Mouse (Mus musculus): Measurements from ENCODE around the gene Map3k9.
A peak's percentile ranks its signal among the peaks of the same experiment; 100 is the strongest.

Gene Map3k9

DNA sequence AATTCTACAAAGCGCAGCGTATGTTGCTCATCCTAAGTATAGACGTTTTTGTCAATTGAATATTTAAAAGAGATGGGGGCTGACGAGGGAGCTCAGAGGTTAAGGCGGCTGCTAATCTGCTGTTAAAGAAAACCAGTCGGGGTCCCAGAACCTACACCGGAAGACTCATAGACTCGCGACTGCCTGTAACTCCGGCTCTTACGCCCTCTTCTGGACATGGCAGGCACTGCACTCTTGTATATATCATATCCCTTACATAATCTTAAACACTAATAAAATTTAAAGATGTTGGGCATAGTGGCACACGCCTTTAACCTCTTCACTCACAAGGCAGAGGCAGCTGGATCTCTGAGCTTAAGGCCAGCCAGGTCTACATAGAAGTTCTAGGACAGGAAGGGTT, 6.3 kb upstream of the Map3k9 start:
- DNase-seq (ENCODE audit: low read depth, low spot score), result peak; percentile 14

DNA sequence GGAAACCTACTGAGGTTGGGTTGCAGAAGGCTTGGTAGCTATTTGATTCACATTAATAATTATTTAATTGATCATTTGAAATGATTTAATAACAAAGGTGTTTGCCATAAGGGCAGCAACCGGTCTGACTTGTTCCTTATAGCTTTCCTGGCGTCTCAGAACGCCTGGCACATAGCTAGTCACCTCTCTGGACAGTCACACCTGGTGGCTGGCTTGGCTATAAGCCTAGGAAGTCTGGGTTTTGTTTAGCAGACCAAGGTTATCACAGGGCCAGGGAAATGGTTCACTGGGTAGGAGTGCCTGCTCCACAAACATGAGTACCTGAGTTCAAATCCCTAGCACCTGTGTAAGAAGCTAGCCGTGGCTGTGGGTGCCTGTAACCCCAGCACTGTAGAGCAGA, 2.3 kb upstream of the Map3k9 start:
- DNase-seq (ENCODE audit: low read depth, low spot score), result no peak

DNA sequence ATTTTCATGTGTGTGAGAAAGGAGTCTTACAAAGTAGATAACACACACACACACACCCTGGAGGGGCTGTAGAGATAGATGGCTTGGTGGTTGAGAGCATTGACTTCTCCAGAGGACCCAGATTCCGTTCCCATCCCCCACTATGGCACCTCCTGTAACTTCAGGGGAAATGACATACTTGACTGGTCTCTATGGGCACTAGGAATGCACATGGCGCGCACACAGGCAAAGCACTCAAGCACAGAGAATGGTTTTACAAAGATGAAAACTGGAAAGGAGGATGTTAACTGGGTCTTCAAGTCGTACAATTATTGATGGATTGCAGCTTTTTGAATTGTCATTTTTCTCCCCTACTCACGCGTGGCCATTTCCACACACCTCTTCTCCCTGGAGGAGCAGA, 1.6 kb upstream of the Map3k9 start:
- DNase-seq (ENCODE audit: low read depth, low spot score), result no peak

DNA sequence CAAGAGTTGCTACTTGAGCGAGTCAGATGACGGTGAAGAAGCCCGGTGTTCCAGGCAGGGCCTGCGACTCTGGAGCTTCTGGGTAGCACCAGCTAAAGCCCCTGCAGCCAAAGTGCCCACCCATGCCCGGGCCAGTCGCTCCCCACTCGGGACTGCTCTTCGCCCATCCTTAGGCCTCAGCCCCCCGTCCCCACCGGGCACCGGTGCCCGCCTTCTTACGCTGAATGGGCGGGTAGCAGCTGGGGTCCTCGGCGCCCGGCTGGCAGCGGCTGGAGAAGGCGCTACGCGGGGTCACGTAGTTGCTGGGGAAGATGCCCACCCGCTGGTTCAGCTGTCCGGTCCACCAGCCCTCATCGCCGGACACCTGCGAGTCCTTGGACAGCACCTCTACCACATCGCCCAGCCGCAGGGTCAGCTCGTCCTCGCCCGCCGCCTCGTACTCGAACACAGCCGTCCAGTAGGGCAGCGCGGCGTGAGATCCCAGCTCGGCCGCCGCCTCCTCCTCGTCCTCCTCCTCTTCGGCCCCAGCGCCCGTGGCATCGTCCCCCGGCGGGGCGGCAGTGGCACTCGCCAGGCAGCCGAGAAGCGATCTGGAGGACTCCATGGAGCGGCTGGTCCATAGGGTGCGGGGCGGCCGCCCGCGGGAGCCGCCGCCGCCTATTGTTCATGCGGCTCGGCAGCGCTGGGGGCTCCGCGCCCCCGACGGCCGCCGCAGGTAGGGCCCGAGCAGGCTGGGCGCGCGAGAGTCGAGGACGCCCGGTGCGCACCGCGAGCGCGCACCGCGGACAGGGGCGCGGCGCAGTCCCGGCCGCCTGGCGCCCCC, 493 bp downstream of the Map3k9 start:
- no peak for DNase-seq (ENCODE audit: low read depth, low spot score)

DNA sequence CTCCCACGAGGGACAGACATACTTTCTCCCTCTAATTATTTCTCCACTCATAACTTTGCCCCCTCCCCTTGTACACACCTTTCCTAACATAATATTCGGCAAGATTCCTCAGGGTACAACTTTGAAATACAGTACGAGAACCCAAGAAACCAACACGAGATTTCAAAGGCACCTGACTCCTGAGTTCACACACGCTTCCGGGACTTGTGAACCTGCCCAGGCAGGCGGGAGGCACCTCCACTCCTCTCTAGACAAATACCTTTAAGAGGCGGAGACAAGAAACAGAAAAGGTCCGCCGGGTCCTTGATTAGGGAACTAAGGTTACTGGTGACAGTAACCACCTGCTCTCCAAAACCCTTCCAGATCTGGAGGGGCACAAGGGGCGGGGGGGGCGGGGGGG, 1.1 kb downstream of the Map3k9 start:
- DNase-seq (ENCODE audit: low read depth, low spot score), result peak; percentile 71

DNA sequence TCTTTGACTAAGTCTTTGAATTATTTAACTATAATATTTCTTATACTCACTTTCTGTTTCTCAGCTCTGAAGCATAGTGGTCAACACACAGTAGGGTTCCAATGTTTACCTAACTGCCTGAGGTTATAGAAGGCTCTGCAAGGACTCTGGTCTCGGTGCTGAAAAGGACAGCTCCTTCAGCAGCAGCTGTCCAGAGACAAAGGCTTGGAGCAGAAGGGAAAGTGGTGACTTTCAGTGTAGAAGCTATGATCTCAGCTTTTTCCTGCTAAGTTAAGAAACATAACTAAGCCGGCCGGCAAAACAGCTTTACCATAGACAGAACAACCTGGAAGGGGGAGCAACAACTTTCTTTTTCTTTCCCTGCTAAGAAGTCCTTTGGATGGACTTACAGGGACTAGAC, 4.8 kb downstream of the Map3k9 start:
- no peak for DNase-seq (ENCODE audit: low read depth, low spot score)

DNA sequence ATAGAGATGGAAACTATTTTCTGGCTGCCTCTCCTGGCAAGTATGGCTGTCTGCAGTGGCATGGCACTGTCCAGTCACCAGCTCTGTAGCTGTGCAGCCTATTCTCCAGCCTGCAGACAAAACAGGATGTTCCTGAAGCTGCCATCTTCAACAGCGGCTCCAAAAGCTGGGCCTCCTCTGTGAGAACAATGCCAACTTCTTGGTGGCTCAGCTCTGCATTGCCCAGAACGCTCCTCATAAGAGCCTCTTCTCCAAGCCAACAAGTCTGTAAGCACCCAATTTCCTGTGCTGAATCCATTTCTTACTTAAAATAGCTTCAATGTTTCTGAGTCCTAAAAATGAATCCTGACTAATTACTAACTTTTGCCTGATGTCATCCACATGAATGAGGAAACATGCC, 5.3 kb downstream of the Map3k9 start:
- DNase-seq (ENCODE audit: low read depth, low spot score), result no peak

DNA sequence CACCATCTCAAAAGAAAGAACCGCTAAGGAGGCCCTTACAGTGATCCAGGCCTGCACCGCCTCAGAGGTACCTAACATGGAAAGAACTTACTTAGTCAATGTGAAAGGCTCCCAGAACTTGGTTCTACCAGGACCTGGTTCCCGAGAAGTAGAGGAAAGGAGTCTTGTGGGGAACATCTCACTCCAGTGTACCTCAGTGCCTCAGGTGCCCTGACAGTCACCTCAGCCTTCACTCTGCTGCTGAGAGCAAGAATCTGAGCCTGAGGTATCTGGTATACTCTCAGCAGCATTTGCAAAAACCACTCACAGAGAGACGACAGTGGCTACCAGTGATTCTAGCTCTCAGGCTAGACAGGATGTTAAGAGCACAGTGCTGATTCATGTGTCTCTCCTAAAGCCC, 6.8 kb downstream of the Map3k9 start:
- DNase-seq (ENCODE audit: low read depth, low spot score), result no peak

DNA sequence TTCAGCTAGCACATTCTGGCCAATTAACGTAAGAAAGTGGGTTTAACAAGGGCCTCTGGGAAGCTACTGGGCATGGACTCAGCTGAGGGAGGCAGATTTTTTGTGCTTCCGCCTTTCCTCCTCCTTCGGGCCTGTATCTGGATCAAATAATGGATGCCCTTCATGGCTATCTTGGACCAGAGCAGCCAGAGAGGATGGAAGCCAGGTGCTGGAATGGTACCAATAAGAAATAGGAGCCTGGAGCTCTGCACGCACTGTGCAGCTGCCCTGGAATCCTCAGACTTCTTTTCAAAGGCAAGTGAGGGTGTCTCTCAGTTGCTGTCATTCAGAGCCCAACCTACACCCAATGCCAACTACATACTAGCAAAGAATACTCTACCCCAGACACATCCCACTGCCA, 11.5 kb downstream of the Map3k9 start:
- no peak for DNase-seq (ENCODE audit: low read depth, low spot score)

DNA sequence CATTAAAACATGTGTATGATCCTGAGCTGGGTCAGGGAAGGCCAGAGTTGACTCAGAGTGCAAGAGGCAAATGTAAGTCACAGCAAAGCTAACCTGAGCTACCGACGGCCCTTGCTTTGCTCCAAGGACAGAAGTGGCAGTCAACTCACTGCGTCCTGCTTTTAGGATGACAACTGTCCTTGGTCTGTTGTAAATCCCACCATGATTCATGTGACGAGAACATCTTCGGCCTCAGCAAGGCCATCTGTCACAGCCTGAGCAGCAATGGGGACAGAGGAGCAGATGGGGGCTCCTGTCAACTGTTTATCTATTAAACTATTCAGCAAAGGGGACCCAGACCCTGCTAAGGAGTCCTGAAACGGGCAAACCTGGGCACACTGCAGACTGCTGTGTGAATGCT, 15.6 kb downstream of the Map3k9 start:
- no peak for DNase-seq (ENCODE audit: low read depth, low spot score)

DNA sequence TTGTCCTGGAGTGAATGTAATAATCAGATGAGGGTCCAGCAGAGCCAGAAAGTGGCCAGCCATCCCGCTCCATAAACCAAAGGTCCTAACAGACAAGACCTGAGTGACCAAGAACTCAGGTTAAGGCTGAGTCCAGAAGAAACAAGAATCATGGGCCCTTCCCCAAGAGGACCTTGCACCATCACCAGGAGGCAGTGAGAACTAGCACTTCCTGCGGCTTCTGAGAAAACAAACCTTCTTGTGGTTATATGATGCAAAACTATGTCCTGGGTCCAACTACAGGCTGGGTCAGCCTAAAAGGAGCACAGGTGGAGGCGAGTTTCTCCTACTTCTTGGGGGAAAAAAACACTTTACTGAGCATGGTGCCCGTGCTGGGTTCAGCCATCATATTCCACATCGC, 16.6 kb downstream of the Map3k9 start:
- DNase-seq (ENCODE audit: low read depth, low spot score), result no peak

DNA sequence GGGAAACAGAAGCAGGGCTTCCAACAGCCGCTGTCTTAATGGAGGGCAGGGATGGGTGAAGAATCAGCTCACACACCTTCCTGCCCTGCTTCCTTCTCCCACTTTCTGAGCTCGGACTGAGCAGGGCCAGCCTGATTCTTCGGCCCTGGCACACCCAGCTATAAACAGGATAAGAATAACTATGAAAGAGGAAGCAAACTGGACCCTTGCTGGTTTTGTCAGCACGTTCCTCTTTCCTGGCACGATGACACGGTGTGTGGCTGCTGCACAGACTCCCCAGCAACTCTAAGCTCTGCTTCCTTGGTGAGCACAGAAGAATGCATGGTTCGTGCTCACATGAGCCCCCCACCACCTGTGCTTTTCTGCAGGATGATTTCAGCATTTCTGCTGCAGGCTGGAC, 26.3 kb downstream of the Map3k9 start:
- peak; percentile 4 for DNase-seq (ENCODE audit: low read depth, low spot score)

DNA sequence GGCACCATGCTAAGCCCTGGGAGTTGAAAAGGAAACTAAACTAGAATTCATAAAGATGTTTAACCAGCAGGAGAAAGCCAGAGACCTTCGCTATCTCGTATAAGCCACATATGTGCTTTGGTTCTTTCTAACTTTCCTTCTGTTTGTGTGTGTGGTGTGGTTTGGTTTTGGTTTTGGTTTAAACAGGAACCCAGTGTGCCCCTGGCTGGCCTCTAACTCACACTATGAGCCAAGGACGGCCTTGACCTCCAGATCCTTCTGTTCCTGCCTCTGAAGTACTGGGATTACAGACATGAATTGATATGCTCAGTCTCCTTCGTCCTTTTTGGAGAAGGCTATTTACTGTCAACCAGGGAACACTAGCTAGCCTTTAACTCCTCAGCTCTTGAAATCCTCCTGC, 29.9 kb downstream of the Map3k9 start:
- peak; percentile 10 for DNase-seq (ENCODE audit: low read depth, low spot score)

DNA sequence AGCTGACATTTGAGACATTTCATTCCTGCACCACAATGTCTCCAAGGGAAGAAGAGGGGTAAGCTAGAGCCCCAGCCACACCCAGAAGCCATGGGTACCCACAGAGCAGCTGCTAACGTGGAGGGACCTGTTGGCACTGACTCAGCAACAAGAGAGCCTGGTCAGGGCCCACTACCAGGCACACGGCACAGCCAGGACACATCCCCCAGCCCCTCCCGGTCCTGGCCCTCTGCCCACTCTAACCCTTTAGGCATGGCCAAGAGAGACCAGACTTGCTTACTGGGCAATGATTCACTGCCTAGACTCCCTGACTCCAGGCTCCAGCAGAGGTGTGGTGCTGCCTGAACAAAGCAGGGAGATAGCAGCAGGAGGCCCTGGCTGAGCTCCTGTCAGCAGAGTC, 32.1 kb downstream of the Map3k9 start:
- no peak for DNase-seq (ENCODE audit: low read depth, low spot score)

DNA sequence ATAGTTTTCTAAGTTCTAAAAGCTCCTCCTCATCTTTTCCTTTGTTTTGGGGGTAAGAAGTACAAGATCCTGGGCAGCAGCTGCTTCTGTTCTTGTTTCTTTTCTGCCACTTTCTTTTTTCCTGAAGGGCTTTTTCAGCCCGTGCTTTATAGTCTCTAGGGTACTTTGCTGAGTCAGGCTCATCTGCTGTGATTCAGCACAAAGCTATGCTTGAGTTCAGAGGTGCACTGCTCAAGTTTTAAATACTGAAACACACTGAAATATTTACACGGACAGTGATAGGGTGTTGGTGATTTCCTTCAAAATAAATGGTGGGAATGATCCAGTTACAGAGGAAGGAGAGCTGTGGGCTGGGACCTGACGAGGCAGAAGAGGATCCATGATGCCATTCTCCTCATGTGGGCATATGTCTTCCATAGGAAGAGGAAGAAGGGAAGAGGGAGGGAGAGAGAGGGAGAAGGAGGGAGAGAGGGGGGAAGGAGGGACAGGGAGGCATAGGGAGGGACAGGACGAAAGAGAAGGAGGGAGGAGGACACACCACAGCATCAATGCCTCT, 32.9 kb downstream of the Map3k9 start:
- DNase-seq (ENCODE audit: low read depth, low spot score), result no peak

DNA sequence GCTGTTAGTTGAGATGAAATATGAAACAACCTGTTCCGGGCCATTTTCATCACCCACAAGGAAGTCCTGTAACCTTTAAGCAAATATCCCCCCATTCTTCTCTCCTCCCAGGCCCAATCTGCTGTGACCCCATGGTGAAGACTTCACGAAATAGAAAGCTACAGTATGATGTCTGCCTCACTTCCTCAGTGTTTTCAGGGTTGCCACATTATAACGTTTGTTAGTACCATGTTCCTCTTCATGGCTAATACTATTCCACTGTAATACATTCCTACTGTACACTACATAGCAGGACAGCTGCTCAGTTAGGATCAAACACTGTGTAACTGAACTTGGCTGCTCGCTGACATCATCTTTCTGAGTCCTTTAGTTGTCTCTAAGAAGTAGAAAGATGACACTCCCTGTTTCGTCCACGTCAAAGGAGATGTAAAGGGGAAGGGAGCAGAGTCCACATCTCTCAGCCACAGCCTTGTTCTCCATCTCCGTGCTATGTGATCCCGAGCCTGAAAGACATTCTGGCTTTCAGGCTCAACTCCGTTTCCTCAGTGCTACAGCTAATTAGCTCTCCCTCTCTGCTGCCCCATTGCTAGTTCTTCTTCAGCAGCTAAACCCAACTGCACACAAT, 34.5 kb downstream of the Map3k9 start:
- no peak for DNase-seq (ENCODE audit: low read depth, low spot score)

DNA sequence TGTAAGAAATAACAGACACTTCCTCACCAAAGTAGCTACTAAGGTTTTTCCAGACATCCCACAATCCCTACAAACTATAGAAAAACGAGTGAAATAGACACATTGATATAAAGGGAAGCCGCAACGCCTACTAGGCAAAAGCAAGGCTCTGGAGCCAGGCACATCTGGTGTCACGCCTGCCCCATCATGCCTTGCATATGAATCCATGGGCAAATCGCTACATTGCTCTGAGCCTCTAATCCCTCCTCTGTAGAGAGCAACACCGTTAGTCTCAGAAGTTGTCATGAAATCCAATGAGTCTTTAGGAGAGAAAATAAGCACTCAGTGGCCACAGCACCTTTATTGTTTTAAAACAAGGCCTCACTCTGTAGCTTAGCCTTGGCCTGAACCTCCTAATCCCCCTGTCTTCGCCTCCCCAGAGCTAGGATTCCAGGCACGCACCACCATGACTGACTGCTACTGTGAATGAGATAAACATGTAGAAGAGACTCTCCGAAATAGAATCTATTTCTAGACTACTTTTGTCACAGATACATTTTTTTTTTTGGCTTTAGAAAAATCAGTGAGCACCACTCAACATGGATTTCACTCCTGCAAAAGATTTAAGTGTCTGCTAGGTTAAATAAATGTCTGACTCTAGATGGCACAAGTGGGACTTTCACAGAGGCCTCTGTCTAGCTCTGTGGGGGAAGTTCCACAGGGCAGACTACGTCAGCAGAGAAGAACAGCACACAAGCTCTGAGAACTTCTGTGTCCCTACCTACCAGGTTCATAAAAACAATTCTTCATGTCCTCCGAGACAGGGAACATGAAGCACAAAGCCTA, 45.5 kb downstream of the Map3k9 start:
- no peak for DNase-seq (ENCODE audit: low read depth, low spot score)

DNA sequence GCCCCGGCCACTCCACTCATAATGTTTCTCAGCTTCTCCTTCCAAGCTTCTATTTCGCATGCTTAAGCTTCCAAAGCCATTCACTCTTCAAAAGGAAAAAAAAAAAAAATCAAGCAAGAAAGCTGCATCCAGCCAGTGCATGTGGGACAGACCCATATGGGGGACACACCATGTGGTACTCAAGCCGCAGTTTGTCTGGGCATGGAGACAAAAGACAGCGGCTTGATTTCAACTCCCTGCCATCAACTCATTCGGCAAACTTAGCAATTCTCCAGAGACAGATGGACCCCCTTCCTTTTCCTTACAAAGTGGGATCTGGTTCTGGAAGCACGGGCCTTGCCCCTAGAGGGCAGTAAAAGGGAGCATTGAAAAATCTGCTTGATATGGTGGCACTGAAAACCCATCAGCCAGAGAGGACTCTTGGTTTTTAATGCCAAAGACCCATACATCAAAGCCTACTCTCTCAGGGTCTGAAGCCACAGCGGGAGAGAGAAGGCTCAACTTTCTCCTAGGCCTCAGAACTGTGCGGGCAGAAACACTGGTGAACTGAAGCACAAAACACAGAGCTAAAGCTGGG, 54.6 kb downstream of the Map3k9 start:
- no peak for DNase-seq (ENCODE audit: low read depth, low spot score)

DNA sequence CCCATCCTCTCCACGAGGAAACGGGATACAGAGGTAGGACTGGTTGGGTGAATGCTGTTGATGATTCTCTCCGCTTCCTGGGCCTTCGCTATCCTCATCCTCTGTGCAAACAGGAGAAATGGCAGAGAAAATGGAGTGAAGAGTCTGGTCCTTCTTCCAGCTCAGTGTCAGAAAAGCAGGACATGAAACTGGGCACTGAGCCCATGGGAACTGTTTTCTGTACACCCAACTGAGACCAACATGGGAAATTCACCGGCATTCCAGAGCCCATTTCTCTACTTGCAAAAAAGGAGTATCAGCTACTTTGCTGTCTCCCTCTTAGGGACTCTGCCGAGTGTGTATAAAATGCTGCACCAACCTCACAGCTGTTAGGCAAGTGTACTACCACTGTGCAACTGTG, 56.2 kb downstream of the Map3k9 start:
- no peak for DNase-seq (ENCODE audit: low read depth, low spot score)

DNA sequence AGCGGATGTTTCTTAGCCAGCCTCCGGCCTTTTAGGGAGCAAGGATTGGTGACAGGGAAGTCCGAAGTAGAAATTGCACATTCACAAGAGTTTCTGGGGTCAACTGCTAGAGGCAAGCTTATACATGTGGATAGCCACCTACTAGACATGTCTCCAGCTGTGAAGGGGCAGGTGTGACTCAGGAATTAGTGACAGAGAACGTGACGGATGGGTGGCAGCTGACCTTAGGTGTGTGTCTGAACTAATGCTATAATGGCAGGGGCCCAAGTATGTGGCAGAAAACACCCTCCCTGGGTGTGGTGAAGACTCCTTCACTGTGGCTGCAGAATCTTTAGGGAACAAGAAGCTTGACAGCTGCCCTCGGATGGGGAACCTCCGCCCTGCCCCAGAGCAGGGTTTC, 57.6 kb downstream of the Map3k9 start:
- DNase-seq (ENCODE audit: low read depth, low spot score), result no peak

DNA sequence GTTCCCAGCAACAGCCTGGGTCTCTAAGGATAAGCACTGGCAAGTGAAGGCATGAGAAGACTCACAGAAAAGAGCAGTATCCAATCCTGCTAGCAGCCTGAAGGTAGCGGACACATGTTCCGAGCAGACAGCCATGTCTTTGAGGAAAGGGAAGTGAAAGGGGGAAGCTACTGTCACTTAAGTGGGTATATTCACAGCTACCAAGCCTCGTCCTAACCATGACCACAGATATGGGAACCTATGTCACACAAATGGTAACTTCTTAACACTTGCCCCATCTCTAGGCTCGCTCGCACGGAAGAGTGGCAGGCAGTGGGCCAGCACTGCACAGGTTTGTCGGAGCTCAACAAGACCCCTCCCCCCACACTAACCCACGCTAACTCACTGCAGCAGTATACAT, 61.3 kb downstream of the Map3k9 start:
- DNase-seq (ENCODE audit: low read depth, low spot score), result no peak

DNA sequence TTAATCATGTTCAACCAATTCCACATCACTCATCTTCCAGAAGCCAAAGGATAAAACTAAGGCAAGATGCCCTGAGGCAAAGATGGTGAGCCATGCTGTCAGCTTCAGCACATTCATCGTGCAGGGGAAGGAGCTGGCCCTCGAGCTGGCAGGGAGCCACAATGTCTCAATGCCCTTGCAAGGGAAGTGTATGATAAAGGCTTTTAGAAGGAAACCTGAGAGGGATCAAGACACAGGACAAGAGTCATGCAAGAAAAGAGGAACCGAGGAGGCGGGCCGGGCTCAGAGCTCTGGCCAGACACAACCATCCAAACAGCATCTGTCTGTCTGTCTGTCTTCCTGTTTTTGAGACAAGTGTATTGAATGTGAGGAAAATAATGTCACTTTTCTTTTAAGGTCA, 61.8 kb downstream of the Map3k9 start:
- no peak for DNase-seq (ENCODE audit: low read depth, low spot score)

Data from CD4-positive helper T cell, adult 2 months (primary cell).